Mouse (Mus musculus): Measurements from ENCODE around the gene Btbd16.

The Btbd16 gene

GRCm38 (mm10) chr7:130818813-130819212, 44.9 kb downstream of the Btbd16 start:
- DNase-seq (ENCODE audit: low spot score), result no peak

- DNase-seq (ENCODE audit: low spot score), result no peak
These were observed 45.8 kb downstream of the Btbd16 start for GRCm38 (mm10) chr7:130819624-130820023.

- no peak for DNase-seq (ENCODE audit: low spot score)
These were observed 50.1 kb downstream of the Btbd16 start for GRCm38 (mm10) chr7:130823992-130824391.

- DNase-seq (ENCODE audit: low spot score), result no peak
These were observed 52.5 kb downstream of the Btbd16 start for GRCm38 (mm10) chr7:130826343-130826742.

- no peak for DNase-seq (ENCODE audit: low spot score)
These were observed 53.6 kb downstream of the Btbd16 start for GRCm38 (mm10) chr7:130827431-130827830.

- no peak for DNase-seq (ENCODE audit: low spot score)
These were observed 54.1 kb downstream of the Btbd16 start for GRCm38 (mm10) chr7:130827844-130828403.

- no peak for DNase-seq (ENCODE audit: low spot score)
These were observed 54.6 kb downstream of the Btbd16 start for GRCm38 (mm10) chr7:130828475-130828874.

- DNase-seq (ENCODE audit: low spot score), result no peak
These were observed 57.7 kb downstream of the Btbd16 start for GRCm38 (mm10) chr7:130831586-130831985.

- DNase-seq (ENCODE audit: low spot score), result no peak
These were observed 60.4 kb downstream of the Btbd16 start for GRCm38 (mm10) chr7:130834299-130834698.

GRCm38 (mm10) chr7:130834958-130835861, 61.3 kb downstream of the Btbd16 start:
- no peak for DNase-seq (ENCODE audit: low spot score)

- DNase-seq (ENCODE audit: low spot score), result no peak
These were observed 62.2 kb downstream of the Btbd16 start for GRCm38 (mm10) chr7:130836066-130836465.

- DNase-seq (ENCODE audit: low spot score), result no peak
These were observed 64.2 kb downstream of the Btbd16 start for GRCm38 (mm10) chr7:130837941-130838657.

- no peak for DNase-seq (ENCODE audit: low spot score)
These were observed 64.8 kb downstream of the Btbd16 start for GRCm38 (mm10) chr7:130838658-130839025.

GRCm38 (mm10) chr7:130839380-130840100, 65.7 kb downstream of the Btbd16 start:
- no peak for DNase-seq (ENCODE audit: low spot score)

- no peak for DNase-seq (ENCODE audit: low spot score)
These were observed 73.4 kb downstream of the Btbd16 start for GRCm38 (mm10) chr7:130847164-130847718.

GRCm38 (mm10) chr7:130854684-130855292, 80.9 kb downstream of the Btbd16 start:
- DNase-seq (ENCODE audit: low spot score), result no peak

GRCm38 (mm10) chr7:130855681-130856080, 81.8 kb downstream of the Btbd16 start:
- DNase-seq (ENCODE audit: low spot score), result no peak

- DNase-seq (ENCODE audit: low spot score), result no peak
These were observed 84.1 kb downstream of the Btbd16 start for GRCm38 (mm10) chr7:130857973-130858372.

GRCm38 (mm10) chr7:130859926-130860325, 86.1 kb downstream of the Btbd16 start:
- DNase-seq (ENCODE audit: low spot score), result no peak

GRCm38 (mm10) chr7:130860721-130861142, 86.9 kb downstream of the Btbd16 start:
- DNase-seq (ENCODE audit: low spot score), result no peak

GRCm38 (mm10) chr7:130862501-130862900, 88.6 kb downstream of the Btbd16 start:
- DNase-seq (ENCODE audit: low spot score), result no peak
